ENCODE assay signal across 26 mouse cellular contexts in genomic region chr5:143148661-143149060, GRCm38 (mm10). TPM values are rescaled to one million over a fixed set of nuclear protein-coding genes. Genes with fewer than 3 reads are reported as not detected.
"Had no signal": no experiment of that assay in that cellular context is flagged by ENCODE, and none has a peak within 500 bp of the region (broad histone marks: within the 10 kb centered on the region; RNA-seq: fewer than 3 reads in every experiment).

No protein-coding gene starts in this region.

- H3K4me2 ChIP-seq: lung, embryonic 14.5 days; midbrain, embryonic 12.5 days; neural tube, embryonic 13.5 days; neural tube, embryonic 15.5 days; stomach, embryonic 15.5 days had no signal

- H3K36me3 ChIP-seq: midbrain, embryonic 10.5 days; midbrain, embryonic 12.5 days; neural tube, embryonic 13.5 days; neural tube, embryonic 15.5 days; stomach, embryonic 15.5 days had no signal

- ATAC-seq: midbrain, embryonic 16.5 days had no signal

- H3K9me3 ChIP-seq: neural tube, embryonic 15.5 days; stomach, embryonic 15.5 days had no signal

- H3K27ac ChIP-seq: midbrain, embryonic 10.5 days; midbrain, embryonic 12.5 days; neural tube, embryonic 13.5 days; neural tube, embryonic 15.5 days; stomach, embryonic 15.5 days; stomach, postnatal 0 days had no signal

- H3K9ac ChIP-seq: lung, embryonic 14.5 days; midbrain, embryonic 12.5 days; neural tube, embryonic 13.5 days; neural tube, embryonic 15.5 days; stomach, embryonic 15.5 days had no signal

- H3K4me1 ChIP-seq: midbrain, embryonic 10.5 days; midbrain, embryonic 12.5 days; neural tube, embryonic 13.5 days; neural tube, embryonic 15.5 days; stomach, embryonic 15.5 days had no signal

- DNase-seq: lung, adult 18-20 months; lung, embryonic 14.5 days; lung, postnatal 10 days; lung, postnatal 4 days; midbrain, embryonic 14.5 days; retina, postnatal 1 day; right cerebral cortex, adult 18-20 months; right cerebral cortex, postnatal 25 days; right cerebral cortex, postnatal 4 days; thymus, adult 2 months; thymus, postnatal 25 days had no signal

- H3K4me3 ChIP-seq: midbrain, embryonic 10.5 days; midbrain, embryonic 12.5 days; myocyte; neural tube, embryonic 13.5 days; neural tube, embryonic 15.5 days; stomach, embryonic 15.5 days had no signal

- H3K27me3 ChIP-seq: midbrain, embryonic 12.5 days; neural tube, embryonic 13.5 days; neural tube, embryonic 15.5 days; stomach, embryonic 15.5 days had no signal

RNA-seq across cellular contexts. Expression of gene Olfr718-ps1, which starts 1.3 kb away (rescaled TPM):
- total RNA-seq: megakaryocyte, adult 5-6 weeks; megakaryocyte-erythroid progenitor cell, adult 5-6 weeks had no signal
- polyA plus RNA-seq: lung, embryonic 14.5 days; lung, embryonic 16.5 days; midbrain, embryonic 10.5 days; midbrain, embryonic 12.5 days; midbrain, embryonic 14.5 days; midbrain, embryonic 16.5 days; myocyte; neural tube, embryonic 11.5 days; neural tube, embryonic 15.5 days; spleen, adult 2 months; stomach, embryonic 15.5 days; stomach, postnatal 0 days; testis, adult 2 months; thymus, adult 2 months; urinary bladder, adult 2 months had no signal

RNA-seq across cellular contexts. Expression of gene Spdye4b, which starts 32.2 kb away (rescaled TPM):
- total RNA-seq: megakaryocyte, adult 5-6 weeks; megakaryocyte-erythroid progenitor cell, adult 5-6 weeks had no signal
- polyA plus RNA-seq: lung, embryonic 14.5 days; midbrain, embryonic 10.5 days; midbrain, embryonic 12.5 days; midbrain, embryonic 14.5 days; midbrain, embryonic 16.5 days; myocyte; neural tube, embryonic 11.5 days; neural tube, embryonic 13.5 days; neural tube, embryonic 15.5 days; spleen, adult 2 months; stomach, embryonic 15.5 days; stomach, postnatal 0 days; urinary bladder, adult 2 months had no signal
